Mouse (Mus musculus) kidney, postnatal 25 days (tissue): Measurements from ENCODE around the gene Nav2.

Source experiments
- DNase-seq, 2 experiments: peaks; one replicate each; pipeline ENCODE4 v3.0.0; 2021; ENCODE audit warnings: mixed read lengths in 2 of 2

The Nav2 gene

DNA sequence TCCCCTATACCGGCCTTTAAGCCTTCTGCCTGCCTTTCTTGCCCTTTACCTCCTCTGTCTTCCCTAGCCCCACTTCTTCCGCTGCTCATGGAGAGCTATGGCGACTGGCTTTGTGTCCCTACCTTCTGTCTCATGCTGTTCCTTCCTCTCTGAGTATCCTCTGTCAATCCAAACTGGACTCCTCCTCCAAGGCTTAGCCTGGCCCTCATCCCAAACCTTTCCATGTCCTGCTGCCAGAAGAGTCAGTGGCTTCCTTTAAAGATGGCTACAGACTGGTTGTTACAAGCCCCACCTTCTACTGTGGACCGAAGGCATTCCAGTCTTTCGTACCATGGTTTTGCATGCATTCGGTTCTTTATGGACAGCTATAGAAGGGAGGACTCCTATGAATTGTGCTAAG, 674.7 kb downstream of the Nav2 start:
- no peak for DNase-seq

DNA sequence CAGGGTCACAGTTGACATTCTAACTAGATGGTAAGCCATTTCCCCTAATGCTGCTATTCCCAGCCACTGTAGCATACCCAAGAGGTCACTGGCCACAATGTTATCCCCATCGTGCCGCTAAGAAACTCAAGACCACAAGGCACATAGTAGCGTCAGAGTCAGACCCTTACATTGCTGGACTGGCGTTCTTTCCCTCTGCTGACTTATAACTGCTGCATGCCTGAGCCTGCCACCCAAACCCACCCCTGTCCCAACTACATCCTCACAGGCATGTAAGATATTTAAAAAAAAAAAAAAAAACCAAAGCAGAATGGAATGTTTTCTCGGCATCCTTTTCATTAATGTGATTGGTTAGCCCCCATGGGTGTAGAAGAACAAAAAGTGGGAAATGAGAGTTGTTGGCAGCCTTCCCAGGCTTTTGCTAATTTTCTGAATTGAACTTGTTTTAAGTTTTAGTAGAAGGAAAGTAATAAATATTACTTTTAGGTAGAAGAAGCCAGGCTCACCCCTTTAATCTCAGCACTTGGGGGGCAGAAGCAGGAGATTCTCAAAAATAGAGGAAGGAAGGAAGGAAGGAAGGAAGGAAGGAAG, 678.1 kb downstream of the Nav2 start:
- no peak for DNase-seq

- DNase-seq = no peak
Measured at GRCm38 (mm10) chr7:49589635-49590034, 681.1 kb downstream of the Nav2 start.

DNA sequence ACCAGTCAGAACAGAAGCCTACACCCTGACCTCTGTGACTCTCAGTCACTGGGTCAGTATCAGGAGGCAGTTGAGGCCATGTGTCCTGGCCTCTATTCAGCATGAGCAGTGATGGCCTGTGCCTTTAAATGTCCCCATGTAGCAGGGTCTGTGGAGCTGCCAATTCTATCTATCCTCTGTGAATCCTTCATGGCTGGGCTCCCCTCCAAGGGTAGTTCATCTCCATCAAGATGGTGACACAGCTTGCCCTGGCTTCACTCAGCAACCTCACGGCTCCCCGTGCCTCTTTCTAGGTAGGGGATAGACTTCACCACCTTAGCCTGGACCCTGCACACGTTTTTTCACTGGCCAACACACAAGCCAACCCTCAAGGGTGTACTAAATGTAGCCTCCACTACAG, 689.3 kb downstream of the Nav2 start:
- no peak for DNase-seq

DNA sequence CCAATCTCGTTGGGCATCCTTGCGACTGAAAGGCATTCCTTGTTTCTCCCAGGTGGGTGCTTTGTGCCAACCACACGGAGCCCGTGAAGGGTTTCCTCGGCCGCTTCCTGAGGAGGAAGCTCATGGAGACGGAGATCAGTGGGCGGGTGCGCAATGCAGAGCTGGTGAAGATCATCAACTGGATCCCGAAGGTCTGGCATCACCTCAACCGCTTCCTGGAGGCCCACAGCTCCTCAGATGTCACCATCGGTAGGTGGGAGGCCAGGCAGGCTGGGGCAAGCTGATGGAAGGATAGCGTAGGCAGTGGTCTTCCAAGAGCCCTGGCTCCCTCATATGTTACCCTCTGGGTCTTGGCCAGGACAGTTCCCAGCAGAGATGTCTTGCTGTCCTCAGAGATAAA, 689.7 kb downstream of the Nav2 start:
- no peak for DNase-seq

- no peak for DNase-seq
Measured at GRCm38 (mm10) chr7:49599950-49600349, 691.4 kb downstream of the Nav2 start.

- DNase-seq = peak; percentile 73 to 82
Measured at GRCm38 (mm10) chr7:49601191-49601975, 692.9 kb downstream of the Nav2 start.

DNA sequence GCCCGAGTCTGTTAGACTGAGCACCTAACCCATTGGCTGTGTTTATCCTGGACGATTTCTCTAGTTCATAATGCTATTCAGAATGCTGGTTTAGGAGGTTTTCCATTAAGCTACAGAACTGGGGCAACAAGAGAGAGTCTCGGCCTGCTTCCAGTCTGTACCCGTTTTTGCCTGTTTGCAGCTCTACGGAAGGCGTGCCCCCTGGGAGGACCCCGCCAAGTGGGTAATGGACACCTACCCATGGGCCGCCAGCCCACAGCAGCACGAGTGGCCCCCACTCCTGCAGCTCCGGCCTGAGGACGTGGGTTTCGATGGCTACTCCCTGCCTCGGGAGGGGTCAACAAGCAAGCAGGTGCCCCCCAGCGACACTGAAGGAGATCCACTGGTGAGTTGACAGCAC, 695.7 kb downstream of the Nav2 start:
- DNase-seq = no peak

DNA sequence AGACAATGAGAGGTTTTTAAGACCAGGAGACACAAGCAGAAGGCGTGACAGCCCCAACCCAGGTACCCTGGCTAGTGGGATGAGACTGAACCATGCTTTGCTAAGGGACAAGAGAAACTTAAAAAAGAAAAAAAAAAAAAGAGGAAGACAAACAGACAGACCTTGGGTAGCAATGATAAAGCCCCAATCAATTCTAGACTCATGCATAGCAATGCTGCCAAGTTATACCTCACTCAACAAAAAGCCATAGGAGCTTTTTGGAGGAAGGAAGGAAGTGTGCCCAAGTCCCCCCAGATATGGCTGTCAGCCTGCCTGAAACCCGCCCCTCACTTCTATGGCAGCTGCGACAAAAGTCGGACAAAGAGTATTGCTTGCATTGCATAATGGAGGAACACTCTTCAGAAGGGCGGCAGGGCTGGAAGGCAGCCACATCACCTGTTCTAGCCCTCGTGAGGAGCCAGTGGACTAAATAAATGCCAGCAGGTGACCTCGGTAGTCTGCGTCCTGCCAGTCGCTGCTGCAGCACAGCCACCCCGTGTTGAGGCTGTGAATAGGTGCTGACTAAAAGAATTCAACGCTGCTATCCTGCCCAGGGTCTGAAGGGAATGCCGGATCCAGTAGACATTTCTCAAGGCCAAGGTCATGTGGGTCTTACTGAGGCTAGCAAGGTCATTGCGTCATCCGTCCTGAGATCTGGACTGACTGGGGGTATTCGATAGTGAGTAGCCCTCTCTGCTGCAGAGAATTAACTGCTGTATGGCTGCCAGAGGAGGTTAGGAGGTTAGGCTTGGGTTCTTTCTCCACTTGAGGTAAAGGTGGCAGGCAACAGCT, 696.7 kb downstream of the Nav2 start:
- DNase-seq = peak; percentile 13 to 61

- peak; percentile 64 to 81 for DNase-seq
Measured at GRCm38 (mm10) chr7:49616258-49616735, 707.8 kb downstream of the Nav2 start.

GRCm38 (mm10) chr7:49617087-49617486, 708.6 kb downstream of the Nav2 start:
- DNase-seq = no peak

DNA sequence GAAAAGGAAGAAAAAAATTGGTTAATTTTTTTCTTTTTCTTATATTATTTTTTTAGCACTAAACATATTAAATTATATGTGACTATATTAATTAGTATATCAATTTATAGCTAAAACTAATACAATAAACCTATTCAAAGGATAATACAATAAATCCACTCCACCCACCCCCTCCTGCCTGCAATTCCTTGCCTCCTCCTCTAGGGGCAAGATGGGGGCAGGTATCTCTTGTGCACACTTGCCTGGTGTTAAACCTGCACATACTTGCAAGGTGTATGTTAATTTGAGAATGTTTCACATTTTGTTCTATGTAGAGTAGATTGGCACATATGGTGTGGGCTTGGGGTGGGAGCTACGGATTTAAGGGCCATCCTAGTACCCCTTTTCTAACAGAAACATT, 711.6 kb downstream of the Nav2 start:
- DNase-seq = no peak

DNA sequence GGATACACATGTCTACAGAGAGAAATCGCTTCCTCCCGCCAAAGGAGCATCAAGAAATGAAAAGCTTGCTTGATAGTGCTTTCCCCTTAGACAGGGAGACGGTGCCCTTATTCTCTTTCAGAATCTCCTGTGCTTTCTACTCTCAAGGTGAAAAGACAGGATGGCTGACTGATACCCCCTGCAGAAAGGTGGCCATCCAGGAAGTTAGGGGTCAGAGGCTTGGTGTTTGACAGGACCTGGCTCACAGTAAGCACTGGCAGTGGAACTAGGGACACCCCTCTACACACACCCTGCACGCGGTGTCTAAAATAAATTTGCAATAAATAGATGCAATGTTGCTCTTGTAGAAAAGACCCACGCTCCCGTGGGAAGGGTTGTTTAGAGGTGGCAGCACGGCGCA, 723.4 kb downstream of the Nav2 start:
- no peak for DNase-seq

GRCm38 (mm10) chr7:49632391-49632790, 723.9 kb downstream of the Nav2 start:
- no peak for DNase-seq

GRCm38 (mm10) chr7:49633375-49633956, 725.0 kb downstream of the Nav2 start:
- DNase-seq = peak in 1 of 2 experiments; percentile 43

DNA sequence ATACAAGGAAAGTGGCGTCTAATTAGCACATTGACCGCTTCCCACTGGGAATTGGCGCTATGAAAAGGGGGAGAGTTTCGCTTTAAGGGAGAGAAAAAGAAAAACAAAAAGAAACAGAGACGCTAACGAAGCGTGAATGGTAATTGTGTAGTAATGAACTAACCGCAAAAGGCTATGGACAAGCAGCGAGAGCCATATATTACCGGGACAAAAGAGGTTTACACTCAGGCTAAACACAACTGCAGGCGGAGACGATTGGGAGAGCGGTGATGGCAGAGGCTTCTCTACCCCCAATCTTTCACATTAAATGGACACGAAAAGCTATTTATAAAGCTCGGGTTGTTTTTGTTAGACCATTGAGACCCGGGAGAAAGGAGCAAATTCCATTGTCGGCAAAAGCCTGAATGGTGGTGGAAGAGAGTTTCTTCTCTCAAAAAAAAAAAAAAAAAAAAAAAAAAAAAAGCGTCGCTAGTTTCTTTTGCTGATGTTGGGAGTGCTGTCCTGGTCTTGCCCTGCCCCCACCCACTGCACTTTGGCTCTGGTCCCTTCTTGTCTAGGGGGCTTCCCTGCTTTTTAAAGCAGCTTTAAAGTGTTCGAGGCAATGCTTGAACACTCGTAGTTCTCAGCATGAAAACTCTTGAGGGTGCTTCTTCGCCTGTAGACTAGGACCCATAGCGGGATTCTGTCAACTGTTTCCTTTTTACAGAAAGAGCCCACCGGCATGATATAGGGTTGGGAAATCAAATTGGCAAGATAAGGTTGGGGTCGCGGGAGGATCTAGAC, 726.0 kb downstream of the Nav2 start:
- DNase-seq = no peak

- DNase-seq = no peak
Measured at GRCm38 (mm10) chr7:49635074-49635621, 726.6 kb downstream of the Nav2 start.

GRCm38 (mm10) chr7:49635971-49636370, 727.5 kb downstream of the Nav2 start:
- no peak for DNase-seq

- DNase-seq = no peak
Measured at GRCm38 (mm10) chr7:49636491-49637115, 728.1 kb downstream of the Nav2 start, which contains the start of gene Dbx1. TSS of gene Dbx1 (minus strand) at chr7:49636849.

DNA sequence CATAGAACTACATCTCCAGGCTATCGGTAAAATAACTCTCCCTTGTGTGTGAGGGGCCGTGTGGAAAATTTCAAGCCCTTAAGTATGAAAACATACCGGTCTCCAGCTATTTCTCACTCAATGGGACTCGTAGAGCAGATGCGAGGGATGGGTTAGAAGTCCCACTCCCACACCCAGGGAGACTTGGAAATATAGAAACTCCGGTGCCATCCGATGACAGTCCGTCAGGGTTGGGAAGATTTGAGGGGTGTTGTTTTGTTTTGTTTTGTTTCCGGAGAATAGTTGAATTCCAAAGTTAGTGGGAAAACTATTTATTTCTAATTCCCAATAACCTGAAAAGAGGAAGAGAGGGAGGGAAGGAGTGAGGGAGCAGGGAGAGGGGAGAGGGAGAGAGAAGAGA, 728.8 kb downstream of the Nav2 start:
- no peak for DNase-seq
